11 mouse cellular contexts compared by ENCODE assay signal in genomic region chr2:142590284-142590724, GRCm38 (mm10).
DNase-seq lines count a peak whose midpoint lies in the region; ATAC-seq and TF ChIP-seq lines count a peak whose summit lies in the region.
"Had no signal": no experiment of that assay in that cellular context is flagged by ENCODE, and none has a peak within 500 bp of the region (broad histone marks: within the 10 kb centered on the region; RNA-seq: fewer than 3 reads in every experiment).

No protein-coding gene starts in this region.

- WGBS in kidney, embryonic 15.5 days, result 25% methylated on average over 6 of the region's 6 CpGs
- 14% methylated on average over 6 of the region's 6 CpGs for WGBS in embryonic facial prominence, embryonic 15.5 days
- WGBS in hindbrain, postnatal 0 days, result 15% methylated on average over 6 of the region's 6 CpGs

- peak; percentile 59 for ATAC-seq in kidney, embryonic 15.5 days (replicated peaks; ENCODE audit: low FRiP score)
- no peak for ATAC-seq in embryonic facial prominence, embryonic 15.5 days (ENCODE audit: insufficient number of reproducible peaks, low FRiP score, low TSS enrichment, low read depth)
- ATAC-seq in hindbrain, postnatal 0 days, result no peak; the same call in none of the 2 replicates

- H3K27ac ChIP-seq in kidney, embryonic 15.5 days, result peak overlapping the region; percentile 37; the same call in 1 of the 2 replicates
- no peak overlapping the region; the same call in 1 of the 2 replicates for H3K27ac ChIP-seq in embryonic facial prominence, embryonic 15.5 days (replicated peaks)
- H3K27ac ChIP-seq in hindbrain, postnatal 0 days, result no peak overlapping the region
- H3K27ac ChIP-seq: limb, embryonic 15.5 days had no signal

- TF ChIP-seq CTCF in hindbrain, postnatal 0 days (IDR thresholded peaks at IDR 0.05; ENCODE audit: low read depth), result no peak

- no peak overlapping the region for H3K9ac ChIP-seq in kidney, embryonic 15.5 days
- H3K9ac ChIP-seq in embryonic facial prominence, embryonic 15.5 days, result no peak overlapping the region
- no peak overlapping the region for H3K9ac ChIP-seq in hindbrain, postnatal 0 days (replicated peaks; ENCODE audit: low read length)
- H3K9ac ChIP-seq: limb, embryonic 15.5 days had no signal

- peak overlapping the region; percentile 12; the same call in 1 of the 2 replicates for H3K4me2 ChIP-seq in kidney, embryonic 15.5 days
- peak overlapping the region; percentile 8; the same call in 1 of the 2 replicates for H3K4me2 ChIP-seq in embryonic facial prominence, embryonic 15.5 days (replicated peaks)
- H3K4me2 ChIP-seq in hindbrain, postnatal 0 days (ENCODE audit: low read depth, low read length), result 0 out of 2 replicates have a peak overlapping the region, but pooled peaks have one; percentile 7
- H3K4me2 ChIP-seq: limb, embryonic 15.5 days had no signal

- H3K4me1 ChIP-seq in kidney, embryonic 15.5 days, result peaks cover 23% of the 10 kb centered on the region
- H3K4me1 ChIP-seq in embryonic facial prominence, embryonic 15.5 days, result peaks cover 11% of the 10 kb centered on the region; the same call in 1 of the 2 replicates
- peaks cover 6% of the 10 kb centered on the region; the same call in 1 of the 2 replicates for H3K4me1 ChIP-seq in hindbrain, postnatal 0 days (ENCODE audit: insufficient read depth, low read length)
- H3K4me1 ChIP-seq: limb, embryonic 15.5 days had no signal

- H3K9me3 ChIP-seq in kidney, embryonic 15.5 days (replicated peaks), result no peaks in the 10 kb centered on the region
- H3K9me3 ChIP-seq in embryonic facial prominence, embryonic 15.5 days (replicated peaks), result no peaks in the 10 kb centered on the region
- no peaks in the 10 kb centered on the region for H3K9me3 ChIP-seq in hindbrain, postnatal 0 days (ENCODE audit: low read length)
- H3K9me3 ChIP-seq: limb, embryonic 15.5 days had no signal

- DNase-seq in kidney, adult 9 months, result no peak
- no peak for DNase-seq in hindbrain, postnatal 0 days (ENCODE audit: low spot score)
- peak; percentile 28 for DNase-seq in neural tube, embryonic 10.5 days (ENCODE audit: extremely low spot score, low spot score)
- no peak for DNase-seq in cerebellum, postnatal 10 days
- DNase-seq in gastrocnemius, adult 18-20 months (ENCODE audit: low spot score), result no peak
- no peak for DNase-seq in frontal cortex, postnatal 25 days (ENCODE audit: low spot score in 2 of 2)
- DNase-seq: heart, postnatal 4 days had no signal

- H3K27me3 ChIP-seq in kidney, embryonic 15.5 days, result no peaks in the 10 kb centered on the region
- no peaks in the 10 kb centered on the region for H3K27me3 ChIP-seq in embryonic facial prominence, embryonic 15.5 days
- H3K27me3 ChIP-seq in hindbrain, postnatal 0 days (ENCODE audit: insufficient read depth, low read length), result no peaks in the 10 kb centered on the region
- H3K27me3 ChIP-seq: CH12.LX; limb, embryonic 15.5 days had no signal

- H3K36me3 ChIP-seq in kidney, embryonic 15.5 days, result no peaks in the 10 kb centered on the region
- no peaks in the 10 kb centered on the region for H3K36me3 ChIP-seq in embryonic facial prominence, embryonic 15.5 days
- no peaks in the 10 kb centered on the region for H3K36me3 ChIP-seq in hindbrain, postnatal 0 days (ENCODE audit: insufficient read depth, low read length)
- H3K36me3 ChIP-seq: limb, embryonic 15.5 days had no signal

- H3K4me3 ChIP-seq in kidney, embryonic 15.5 days (replicated peaks), result no peak overlapping the region
- H3K4me3 ChIP-seq in embryonic facial prominence, embryonic 15.5 days (replicated peaks), result no peak overlapping the region
- no peak overlapping the region for H3K4me3 ChIP-seq in hindbrain, postnatal 0 days (ENCODE audit: low read length)
- H3K4me3 ChIP-seq: limb, embryonic 15.5 days had no signal
